Mouse (Mus musculus) left cerebral cortex, postnatal 14 days (tissue): ENCODE data around the gene Gla. TPM values are rescaled to one million over a fixed set of nuclear protein-coding genes. Genes with fewer than 3 reads are reported as not detected.

Experiments
- DNase-seq, 2 experiments: peaks; one replicate each; pipeline ENCODE4 v3.0.0; 2021 to 2022; ENCODE audit warnings: low spot score in 2 of 2, mixed read lengths in 1 of 2
- intact Hi-C: fragments of 180-260 bp; cut with DNase I; formaldehyde crosslinking; loops from one replicate; pipeline ENCODE4 v1.15.1; 2025
- long read RNA-seq, 2 experiments: library from polyadenylated mRNA; stranded (forward); transcript quantifications; one replicate each; pipeline ENCODE4 v2.0.0; 2021
- total RNA-seq, 2 experiments: library from RNA; stranded (reverse); gene quantifications; 2 replicates each; pipeline ENCODE4 v1.2.3; 2021

Gla gene
- total RNA-seq: 1 to 10 TPM; 9.0 to 9.9 TPM
- long read RNA-seq, experiment 1, partial matches to known transcripts: 0 of 2 reads
- long read RNA-seq, experiment 1, other reads (novel, unspliced or antisense): 1 of 2 reads
- long read RNA-seq, experiment 2, partial matches to known transcripts: 0 of 1 reads
- long read RNA-seq, experiment 2, other reads (novel, unspliced or antisense): 0 of 1 reads

DNA sequence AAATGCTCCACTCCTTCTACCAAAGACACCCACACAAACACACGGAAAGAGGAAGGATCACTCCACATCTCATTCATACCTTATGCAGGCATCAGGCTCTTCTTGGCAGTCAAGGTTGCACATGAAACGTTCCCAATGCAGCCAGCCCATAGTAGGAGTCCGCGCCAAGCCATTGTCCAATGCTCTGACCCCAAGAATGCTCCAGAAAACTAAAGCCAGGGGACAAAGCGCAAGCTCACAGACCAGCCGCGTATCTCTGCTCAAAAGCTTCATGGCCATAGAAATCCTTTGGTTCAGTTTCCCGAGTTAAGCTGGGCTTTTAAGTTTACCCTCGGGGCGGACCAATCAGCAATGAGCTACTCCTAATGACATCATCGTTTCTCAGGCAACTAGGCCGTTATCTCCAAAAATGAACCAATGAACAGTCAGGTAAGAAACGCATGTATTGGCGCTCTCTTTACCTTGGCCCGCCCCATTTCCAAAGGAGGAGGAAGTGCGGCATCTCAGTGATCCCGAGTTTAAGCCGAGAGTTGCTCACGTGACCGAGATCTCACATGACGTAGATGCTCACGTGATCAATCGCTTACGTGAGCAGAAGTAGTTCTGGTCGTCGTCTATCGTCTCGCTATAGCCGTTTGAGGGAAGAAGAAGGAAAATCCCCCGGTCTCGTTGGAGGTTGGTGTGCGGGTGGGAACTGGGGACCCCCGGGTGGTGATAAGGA, at the start of gene Gla, which contains the start of gene Hnrnph2:
Gene Gla (minus strand): TSS at position 467 of the 721 bp plus-strand sequence.
Gene Hnrnph2 (plus strand): TSS at position 521 of the 721 bp plus-strand sequence.
- intact Hi-C loops: no loop called here
- peak; percentile 91 to 95 for DNase-seq

DNA sequence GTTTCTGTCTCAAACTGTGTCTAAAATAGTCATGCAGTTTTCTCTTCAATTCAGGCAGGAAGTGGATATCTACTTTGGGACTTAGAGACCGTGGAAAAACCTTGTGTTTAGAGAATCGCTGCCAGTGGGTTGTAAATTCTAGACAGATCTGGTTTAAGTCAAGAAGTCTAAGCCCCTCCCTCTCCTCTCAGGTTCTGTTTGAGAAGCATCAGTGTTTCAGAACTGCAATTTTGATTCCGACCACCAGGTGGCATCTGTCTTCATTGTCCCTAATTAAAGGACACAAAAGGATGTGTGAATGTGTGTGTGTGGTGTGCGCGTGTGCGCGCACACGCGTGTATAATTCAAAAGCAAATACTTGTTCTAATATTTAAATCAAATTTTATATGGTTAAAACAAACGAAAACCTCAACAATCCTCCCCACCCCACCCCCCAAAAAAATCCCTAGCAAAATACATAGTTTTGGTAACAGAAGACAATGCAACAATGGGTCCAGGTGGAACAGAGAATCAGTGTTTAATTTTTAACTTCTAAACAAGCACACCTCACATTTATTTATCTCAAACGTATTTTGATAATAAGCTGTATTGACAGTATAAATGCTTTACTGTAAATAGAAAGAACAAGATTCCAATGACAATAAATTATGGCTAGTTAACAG, 47.2 kb upstream of the Gla start:
- DNase-seq: peak; percentile 86 to 92
- intact Hi-C loops: no loop called here

DNA sequence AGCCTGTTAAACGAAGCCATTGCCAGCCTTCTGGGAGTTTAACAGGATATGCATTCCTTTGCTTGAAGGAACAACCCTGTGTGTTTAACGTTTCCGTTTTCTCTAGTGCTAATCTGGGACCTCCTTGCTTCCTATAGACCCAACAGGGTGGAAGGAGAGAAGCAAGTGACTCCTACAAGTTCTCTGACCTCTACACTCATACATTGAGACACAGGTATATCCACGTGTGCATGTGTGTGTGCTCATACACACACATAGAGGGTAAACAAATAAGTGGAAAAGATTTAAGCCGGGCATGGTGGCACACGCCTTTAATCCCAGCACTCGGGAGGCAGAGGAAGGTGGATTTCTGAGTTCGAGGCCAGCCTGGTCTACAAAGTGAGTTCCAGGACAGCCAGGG, 46.5 kb upstream of the Gla start:
- intact Hi-C loops: no loop called here

DNA sequence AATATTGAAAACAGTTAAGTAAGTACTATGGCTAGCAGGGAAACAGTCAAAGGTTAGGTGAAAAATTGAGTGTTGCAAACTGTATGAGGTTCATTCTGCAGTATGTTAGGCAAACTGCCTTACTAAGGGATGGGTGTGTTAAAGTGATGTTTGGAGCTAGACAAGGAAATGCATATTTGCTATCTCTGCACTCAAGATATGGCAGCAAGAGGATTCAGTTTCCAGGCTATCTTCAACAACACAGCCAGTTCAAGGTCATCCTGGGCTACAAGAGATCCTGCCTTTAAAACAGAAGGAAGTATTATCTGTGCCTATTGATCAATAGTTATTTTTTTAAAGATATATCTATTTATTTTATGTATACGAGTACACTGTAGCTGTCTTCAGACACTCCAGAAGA, 45.4 kb upstream of the Gla start:
- intact Hi-C loops: no loop called here
- no peak for DNase-seq

More for the DNA sequence above, 46.5 kb upstream of the Gla start:
- DNase-seq: no peak

DNA sequence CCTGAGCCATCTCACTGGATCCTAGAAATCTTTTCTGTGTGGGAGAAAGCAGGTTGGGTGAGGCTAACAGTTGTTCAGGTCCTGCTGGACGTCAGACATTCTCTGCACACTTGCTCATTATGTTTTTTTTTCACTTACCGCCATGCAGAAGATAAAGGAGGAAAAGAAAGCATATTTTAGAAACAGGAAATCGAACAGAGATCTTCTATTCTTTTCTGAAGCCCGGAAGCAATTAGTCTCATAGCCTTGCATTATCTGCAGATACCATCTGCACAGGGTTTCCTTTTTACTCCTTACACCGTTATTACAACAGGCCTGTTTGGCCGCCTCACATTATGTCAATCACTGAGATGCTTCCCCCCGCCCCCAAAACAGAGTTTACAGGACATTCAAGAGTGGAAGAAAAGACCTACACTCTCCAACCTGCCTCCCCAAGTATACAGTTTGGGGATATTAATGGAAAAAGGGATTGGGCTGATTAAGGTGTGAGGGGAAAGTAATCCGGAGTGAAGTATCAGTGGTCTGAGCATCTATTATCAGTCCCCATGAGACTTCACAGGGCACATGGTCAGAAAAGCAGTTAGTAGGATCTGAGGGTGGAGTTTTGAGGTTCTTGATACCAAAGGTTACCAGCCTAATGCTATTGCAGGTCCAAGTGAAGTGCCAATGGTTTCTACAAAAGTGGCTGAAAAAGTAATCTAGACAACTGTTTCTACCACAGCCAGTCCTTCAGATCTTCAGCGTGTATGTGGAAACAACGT, 40.3 kb upstream of the Gla start:
- no peak for DNase-seq
- intact Hi-C loops: no loop called here

GRCm38 (mm10) chrX:134635860-134636259, 34.9 kb upstream of the Gla start:
- intact Hi-C loops: no loop called here
- no peak for DNase-seq

DNA sequence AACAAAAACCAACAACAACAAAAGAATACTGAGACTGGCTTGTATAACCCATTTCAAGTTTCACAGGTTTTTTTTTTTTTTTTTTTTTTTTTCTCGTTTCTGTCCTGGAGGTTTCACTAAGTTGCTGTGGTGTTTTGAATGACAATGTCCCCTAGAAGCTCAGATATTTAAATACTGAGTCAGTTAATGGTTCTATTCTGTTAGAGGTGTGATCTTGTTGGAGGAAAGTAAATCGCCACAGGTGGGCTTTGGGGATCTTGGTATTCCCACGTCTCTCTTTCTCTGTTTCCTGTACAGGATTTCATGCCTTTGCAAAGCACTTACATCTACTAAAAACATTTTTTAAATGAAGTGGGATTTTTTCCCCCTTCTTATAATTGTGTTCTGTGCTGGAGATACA, 34.2 kb upstream of the Gla start:
- intact Hi-C loops: no loop called here
- no peak for DNase-seq

DNA sequence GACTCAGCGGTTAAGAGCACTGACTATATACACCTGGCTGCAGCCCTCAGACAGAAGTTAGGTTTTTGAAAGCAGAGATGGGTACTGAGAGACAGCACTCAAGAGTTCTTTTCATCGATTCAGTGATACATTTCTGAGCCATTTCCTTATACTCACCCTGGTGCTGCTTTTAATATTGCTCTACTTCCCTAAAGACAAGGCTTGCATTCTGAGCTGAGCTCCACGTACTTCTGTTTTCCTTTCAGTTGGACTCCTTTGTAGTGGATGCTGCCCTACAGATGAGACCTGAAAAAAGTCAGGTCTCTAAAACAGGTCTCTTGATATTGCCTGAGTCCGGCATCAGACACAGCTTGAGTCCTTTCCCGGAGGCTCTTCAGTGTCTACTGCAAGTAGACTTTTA, 31.8 kb upstream of the Gla start:
- intact Hi-C loops: no loop called here
- DNase-seq: no peak

GRCm38 (mm10) chrX:134628200-134628599, 27.3 kb upstream of the Gla start:
- no peak for DNase-seq
- intact Hi-C loops: no loop called here

GRCm38 (mm10) chrX:134623350-134623749, 22.4 kb upstream of the Gla start:
- DNase-seq: no peak
- intact Hi-C loops: no loop called here

- DNase-seq: no peak
- intact Hi-C loops: no loop called here
These were observed 20.8 kb upstream of the Gla start for GRCm38 (mm10) chrX:134621685-134622084.

GRCm38 (mm10) chrX:134620254-134620865, 19.4 kb upstream of the Gla start:
- intact Hi-C loops: no loop called here
- DNase-seq: no peak

GRCm38 (mm10) chrX:134619695-134620094, 18.8 kb upstream of the Gla start:
- intact Hi-C loops: loop anchor here (10.0 kb wide), 1 partner anchor 305 kb away; no protein-coding TSS in a partner anchor
- no peak for DNase-seq

GRCm38 (mm10) chrX:134614306-134614705, 13.4 kb upstream of the Gla start:
- DNase-seq: no peak
- intact Hi-C loops: loop anchor here (5.0 to 10.0 kb wide), 2 partner anchors 103 to 310 kb away; partner anchors contain the start of gene Armcx1

DNA sequence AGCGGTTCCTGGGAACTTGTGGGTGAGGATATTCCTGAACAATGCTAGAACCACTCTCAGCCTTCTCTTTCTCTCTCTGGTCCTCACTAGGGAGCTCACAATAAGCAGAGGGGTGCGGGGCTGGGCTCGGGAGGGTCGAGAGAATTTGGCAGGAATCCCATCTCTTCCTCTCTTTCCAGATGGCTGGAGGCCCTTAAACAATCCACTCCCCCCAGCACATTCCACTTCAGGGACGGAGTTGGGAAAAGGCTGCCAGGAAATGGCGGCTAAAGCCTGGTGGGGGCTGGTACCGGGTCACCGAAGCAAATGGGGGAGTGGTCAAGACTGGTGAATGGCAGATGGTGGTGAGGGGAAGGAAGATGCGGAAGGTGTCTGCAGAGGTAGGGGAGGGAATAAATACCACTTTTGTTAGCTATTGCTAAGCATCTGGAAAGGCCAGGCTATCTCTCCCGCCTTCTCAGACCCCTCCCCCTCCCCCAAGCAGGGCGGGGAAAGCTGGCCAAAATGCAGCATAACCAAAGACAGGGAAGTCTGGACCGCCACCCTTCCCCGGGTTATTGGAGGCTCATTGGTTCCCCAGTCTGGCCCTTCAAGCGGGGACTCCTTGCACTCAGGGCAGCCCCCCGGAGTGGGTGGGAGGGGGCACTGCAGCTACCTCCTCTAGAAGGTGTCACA, 11.5 kb upstream of the Gla start:
- intact Hi-C loops: loop anchor here (5.0 to 10.0 kb wide), 2 partner anchors 105 to 312 kb away; partner anchors contain the start of gene Armcx1
- DNase-seq: peak; percentile 4 to 13

DNA sequence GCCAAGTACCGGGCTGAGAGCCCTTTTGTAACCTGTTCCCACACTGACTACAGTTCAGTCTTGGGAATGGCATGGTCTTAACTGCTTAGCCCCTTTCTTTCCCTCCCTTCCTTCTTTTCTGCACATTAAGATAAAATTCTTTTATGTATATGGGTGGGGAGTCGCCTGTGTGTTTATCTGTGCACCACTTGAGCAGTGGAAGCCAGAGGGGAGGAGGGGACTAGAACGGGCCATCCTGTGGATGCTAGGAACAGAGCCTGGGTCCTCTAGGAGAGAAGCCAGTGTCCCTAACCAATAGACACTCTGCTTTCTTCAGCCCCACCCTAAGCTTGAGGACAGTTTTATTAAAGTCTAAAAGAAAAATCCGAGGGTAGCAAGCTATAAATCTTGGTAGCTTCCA, 10.1 kb upstream of the Gla start:
- intact Hi-C loops: loop anchor here (5.0 to 10.0 kb wide), 2 partner anchors 106 to 314 kb away; partner anchors contain the start of gene Armcx1

DNA sequence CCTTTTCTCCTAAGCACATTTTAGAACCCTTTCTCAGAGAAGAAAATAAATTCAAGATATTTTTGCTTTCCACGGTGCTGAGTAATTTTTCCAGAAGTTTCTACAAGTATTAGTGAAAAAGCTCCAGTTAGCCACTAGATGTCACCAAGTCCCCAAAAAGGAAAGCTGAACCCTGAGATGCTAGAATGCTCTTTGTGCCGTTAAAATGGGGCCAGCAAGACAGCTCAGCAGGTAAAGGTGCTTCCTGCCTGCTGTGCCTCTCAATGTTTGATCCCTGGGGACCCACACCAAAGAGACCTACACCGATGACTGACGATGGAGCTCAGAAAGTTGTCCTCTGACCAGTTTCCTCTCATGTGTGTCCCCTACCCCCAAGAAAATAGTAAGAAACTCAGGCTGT, 8.5 kb upstream of the Gla start:
- intact Hi-C loops: no loop called here
- peak; percentile 23 to 26 for DNase-seq

More for the DNA sequence above, 10.1 kb upstream of the Gla start:
- no peak for DNase-seq

DNA sequence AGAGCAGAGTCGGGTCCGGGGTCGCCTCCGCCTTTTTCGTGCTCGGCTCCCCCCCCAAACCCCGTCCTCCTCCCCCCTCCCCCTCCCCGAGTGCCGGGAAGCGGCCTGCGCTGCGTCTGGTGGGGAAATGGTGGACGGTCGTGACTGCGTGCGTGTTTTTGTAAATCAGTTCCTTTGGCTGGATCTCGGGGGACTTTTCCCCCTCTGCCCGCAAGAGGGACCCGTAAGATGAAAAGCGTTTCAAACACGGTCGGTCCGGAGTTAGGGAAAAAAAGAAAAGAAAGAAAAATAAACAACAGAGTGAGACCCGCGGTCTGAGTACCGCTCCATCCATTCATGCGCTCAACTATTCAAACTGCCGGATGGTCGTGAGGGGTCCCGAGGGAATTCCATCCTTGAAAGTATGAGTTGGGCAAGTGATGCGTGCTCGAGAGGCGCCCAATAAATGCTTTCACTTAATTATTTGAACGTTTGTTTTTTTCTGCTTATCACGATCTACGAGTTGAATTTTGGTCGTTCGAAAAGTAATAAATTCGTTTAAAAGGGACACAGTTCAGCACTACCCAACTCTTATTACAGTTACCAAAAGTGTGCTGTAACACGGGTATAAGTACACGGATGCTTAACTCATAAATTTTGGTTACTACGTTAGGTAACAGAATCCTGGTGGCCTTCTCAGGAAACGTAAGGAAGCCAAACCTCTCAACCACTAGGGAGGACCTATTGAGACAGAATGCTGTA, 625 bp upstream of the Gla start:
- DNase-seq: peak in 1 of 2 experiments; percentile 48
- intact Hi-C loops: no loop called here
